Mouse (Mus musculus): ENCODE data around the gene Nkain2.
"Not testable (repeated sequence)": the region's sequence is repeated elsewhere in the genome, so short reads cannot be mapped to it uniquely, and the experiment has no call there.

The Nkain2 gene

DNA sequence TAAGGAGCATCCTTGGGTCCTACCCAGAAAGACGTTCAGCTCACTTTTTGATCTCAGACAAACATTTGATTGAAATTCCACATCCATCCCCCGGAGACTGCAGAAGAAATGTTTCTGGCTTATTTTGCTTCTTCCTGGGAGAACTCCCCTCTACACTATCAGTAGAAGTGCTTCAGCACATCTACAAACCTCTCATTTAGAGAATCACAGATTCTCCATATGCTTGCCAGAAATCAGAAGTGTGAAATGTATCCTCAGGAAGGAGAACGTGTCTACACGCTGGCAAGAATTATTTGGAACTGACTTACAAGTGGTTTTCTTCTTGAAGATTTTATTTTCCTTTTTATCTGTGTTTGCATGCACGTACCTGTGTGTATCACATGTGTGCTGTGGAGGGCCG lies 829.9 kb downstream of the Nkain2 start:
- peak; percentile 96 for ATAC-seq (ENCODE audit: low TSS enrichment)

DNA sequence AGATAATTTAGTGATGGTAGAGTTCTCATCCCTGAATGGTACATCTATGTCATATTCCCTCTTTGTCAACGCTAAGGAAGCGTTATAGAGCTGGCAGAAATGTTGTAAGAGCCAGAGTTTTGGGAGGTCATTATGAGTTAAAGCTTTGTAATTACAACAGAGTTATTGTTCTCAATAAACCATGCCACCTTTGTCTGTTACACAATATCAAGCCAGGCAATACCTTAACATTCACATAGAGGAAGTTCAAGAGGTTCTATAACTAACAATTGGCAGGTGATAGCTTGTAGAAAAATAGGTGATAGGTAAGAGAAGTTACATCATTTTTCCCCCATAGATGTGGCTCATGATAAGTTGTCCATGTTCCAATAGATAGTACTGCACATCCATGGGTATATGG lies 832.0 kb downstream of the Nkain2 start:
- ATAC-seq (ENCODE audit: low TSS enrichment): no peak

GRCm38 (mm10) chr10:32052546-32053295 lies 837.5 kb downstream of the Nkain2 start:
- peak; percentile 92 for ATAC-seq (ENCODE audit: low TSS enrichment)

- peak; percentile 51 for ATAC-seq (ENCODE audit: low TSS enrichment)
Measured at GRCm38 (mm10) chr10:32052045-32052444, 838.2 kb downstream of the Nkain2 start.

GRCm38 (mm10) chr10:32029996-32030395 lies 860.3 kb downstream of the Nkain2 start:
- ATAC-seq (ENCODE audit: low TSS enrichment): peak; percentile 60

DNA sequence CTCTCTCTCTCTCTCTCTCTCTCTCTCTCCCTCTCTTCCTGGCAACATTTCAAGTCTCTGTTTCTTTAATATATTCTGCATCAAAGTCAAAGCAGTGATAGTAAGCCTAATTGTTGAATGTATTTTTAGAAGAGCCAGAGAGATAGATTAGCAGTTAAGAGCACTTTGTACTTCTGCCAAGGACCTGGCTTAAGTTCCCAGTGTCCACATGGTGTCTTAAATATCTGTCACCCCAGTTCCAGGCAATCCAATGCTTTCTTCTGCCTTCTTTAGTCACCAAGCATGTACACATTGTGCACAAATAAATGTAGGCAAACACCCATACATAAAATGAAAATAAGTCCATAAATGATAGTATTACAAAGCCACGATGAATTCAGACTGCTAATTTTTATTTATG lies 871.9 kb downstream of the Nkain2 start:
- no peak for ATAC-seq (ENCODE audit: low TSS enrichment)

- ATAC-seq (ENCODE audit: low TSS enrichment): no peak
Measured at GRCm38 (mm10) chr10:32001216-32001753, 889.0 kb downstream of the Nkain2 start.

DNA sequence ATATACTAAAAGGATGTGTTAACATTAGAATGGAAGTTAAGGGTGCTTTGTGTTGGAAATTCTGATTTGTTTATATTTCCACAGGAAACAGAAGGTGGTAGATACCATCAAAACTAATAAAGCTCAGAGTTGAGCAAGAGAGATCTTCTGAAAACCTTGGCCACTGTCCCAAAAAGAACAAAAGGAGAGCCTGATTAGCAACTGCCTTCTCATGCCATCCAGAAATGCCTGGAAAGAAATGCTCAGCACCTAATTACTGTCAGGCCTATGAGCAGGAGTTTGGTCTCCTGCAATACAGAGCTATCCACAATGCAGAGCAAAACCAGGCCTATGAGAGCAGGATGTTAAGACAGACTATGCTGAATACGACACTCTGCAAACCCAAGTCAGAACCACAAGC lies 897.1 kb downstream of the Nkain2 start:
- no peak for ATAC-seq (ENCODE audit: low TSS enrichment)

DNA sequence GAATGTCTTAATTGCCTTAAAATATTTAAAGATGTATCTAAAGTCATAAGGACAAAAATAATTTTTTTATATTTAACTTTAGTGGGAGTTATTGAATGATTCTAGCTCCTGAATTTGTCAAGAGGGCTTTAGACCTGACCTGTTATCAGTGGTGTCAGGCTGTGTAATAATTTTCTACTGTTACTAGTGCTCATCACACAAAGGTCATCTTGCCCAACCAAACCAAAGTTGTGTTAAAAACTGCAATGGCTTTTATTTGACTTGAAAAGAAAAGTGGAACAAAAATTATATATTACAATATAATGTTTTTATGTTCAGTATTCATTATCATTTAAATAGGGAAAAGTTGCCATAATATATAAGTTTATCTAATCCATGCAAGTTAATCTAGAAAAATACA lies 911.9 kb downstream of the Nkain2 start:
- ATAC-seq (ENCODE audit: low TSS enrichment): no peak

- ATAC-seq (ENCODE audit: low TSS enrichment): no peak
Measured at GRCm38 (mm10) chr10:31947178-31947726, 943.0 kb downstream of the Nkain2 start.

DNA sequence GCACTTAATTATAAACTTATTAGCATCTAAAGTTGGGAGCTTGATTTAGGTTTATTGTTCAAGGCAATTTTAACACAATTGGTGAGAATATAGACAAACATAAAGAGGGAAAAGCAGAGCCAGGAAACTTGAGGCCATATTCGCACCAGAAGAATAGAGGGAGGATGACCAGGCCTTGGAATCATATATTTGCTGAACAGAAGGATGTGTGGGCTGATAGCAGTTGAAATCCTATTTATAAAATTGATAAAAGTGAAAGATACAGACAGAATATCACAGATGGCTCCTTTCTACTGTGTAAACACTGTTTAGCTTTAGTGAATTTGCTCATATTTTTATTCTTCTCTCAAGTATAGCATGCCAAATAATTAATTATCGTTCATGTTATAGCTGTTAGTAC lies 958.3 kb downstream of the Nkain2 start:
- ATAC-seq (ENCODE audit: low TSS enrichment): peak; percentile 46

- peak; percentile 71 for ATAC-seq (ENCODE audit: low TSS enrichment)
Measured at GRCm38 (mm10) chr10:31927657-31928056, 962.6 kb downstream of the Nkain2 start.

- not testable (repeated sequence) for ATAC-seq (ENCODE audit: low TSS enrichment)
Measured at GRCm38 (mm10) chr10:31920901-31921300, 969.4 kb downstream of the Nkain2 start.

DNA sequence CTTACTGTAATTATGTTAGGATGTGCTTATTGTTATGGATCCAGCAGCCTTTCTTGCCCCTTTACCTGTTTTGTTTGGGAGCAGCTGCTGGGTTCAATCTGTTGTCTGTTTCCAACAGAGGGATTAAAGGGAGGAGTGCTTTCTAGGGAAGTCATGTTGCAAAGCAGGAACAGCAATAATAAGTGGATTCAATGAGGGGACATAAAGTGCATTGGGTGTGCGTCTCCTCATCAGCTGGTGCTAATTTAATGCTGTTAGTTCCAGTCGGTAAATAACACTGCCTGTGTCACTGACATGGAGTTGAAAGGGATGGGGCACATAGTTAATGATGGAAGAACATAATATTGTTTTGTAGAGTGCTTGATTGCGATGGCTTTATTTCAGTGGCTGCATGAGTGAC lies 982.8 kb downstream of the Nkain2 start:
- no peak for ATAC-seq (ENCODE audit: low TSS enrichment)

- ATAC-seq (ENCODE audit: low TSS enrichment): no peak
Measured at GRCm38 (mm10) chr10:31899501-31899900, 990.8 kb downstream of the Nkain2 start.

DNA sequence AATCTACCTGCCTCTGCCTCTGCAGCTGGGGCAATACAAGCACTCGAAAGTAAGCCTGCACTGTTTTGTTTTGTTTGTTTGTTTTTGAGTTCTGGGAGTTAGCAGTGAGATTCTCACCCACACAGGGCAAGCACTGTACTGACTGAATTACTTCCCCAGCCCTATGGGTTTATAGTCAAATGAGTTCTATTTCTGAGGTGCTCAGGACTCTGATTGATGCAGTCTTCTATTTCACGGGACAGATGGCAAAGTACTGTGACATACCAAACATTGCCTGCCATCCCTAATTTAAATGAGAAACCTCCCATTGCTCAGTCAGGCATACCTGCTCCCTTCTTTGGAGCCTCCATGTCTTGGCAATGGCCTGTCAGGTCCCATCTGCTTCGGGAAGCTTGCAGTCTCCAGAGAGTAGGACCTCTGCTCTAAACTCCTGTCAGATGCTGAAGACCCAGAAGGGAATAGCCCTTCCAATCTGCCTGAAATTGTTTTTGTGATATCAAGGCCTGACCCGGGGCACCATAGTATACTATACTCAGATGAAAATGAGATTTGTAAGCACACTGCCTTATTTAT lies 1016.9 kb downstream of the Nkain2 start:
- no peak for ATAC-seq (ENCODE audit: low TSS enrichment)

GRCm38 (mm10) chr10:31868275-31868674 lies 1022.0 kb downstream of the Nkain2 start:
- ATAC-seq (ENCODE audit: low TSS enrichment): no peak

DNA sequence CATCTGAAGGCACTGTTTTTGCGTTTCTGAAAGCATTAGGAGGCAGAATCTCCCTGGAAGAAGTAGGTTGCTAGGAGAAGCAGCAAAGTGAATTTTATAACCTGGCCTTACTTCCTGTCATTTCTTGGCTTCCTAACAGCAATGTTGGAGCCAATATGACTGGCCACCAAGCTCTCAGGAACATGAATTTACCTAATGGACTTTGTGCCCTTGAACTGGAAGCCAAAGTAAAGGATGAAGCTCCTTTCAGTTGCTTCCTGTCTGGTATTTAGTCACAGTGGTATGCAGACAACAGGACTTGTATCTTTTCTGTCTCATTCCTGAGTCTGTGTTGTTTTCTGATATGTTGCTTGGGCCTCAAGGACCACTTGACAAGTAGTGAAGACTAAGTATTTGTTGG lies 1063.2 kb downstream of the Nkain2 start:
- no peak for ATAC-seq (ENCODE audit: low TSS enrichment)

GRCm38 (mm10) chr10:31812543-31812942 lies 1077.7 kb downstream of the Nkain2 start:
- 0 out of 2 replicates have a peak, but pooled peaks have one; percentile 31 for ATAC-seq (ENCODE audit: low TSS enrichment)

DNA sequence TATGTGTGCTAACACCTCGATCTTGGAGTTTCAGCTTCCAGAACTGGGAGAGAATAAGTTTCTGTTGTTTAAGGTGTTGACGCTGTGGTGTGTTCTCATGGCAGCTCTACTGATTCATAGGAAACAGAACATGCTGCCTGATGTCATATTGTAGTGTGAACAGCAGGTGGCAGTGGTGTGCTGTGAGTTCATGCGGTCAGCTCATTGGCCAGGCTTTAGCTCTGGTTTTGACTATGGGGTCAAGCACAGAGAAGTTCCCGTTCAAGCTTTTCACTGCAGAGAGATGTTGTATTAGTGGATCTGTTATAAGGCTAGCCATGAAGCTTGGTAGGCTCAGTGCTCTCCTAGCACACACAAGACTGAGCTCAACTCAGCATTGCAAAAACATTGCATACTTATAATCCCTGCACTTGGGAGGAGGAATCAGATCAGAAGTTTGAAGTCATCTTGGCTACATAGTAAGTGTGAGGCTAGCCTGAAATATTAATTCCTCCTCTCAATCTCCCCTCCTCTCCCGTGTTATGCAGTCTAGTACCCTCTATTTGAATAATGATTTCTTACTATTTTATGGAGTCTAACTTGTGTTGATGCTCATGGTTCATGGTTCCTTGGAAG lies 1147.7 kb downstream of the Nkain2 start:
- peak; percentile 91 for ATAC-seq (ENCODE audit: low TSS enrichment)

DNA sequence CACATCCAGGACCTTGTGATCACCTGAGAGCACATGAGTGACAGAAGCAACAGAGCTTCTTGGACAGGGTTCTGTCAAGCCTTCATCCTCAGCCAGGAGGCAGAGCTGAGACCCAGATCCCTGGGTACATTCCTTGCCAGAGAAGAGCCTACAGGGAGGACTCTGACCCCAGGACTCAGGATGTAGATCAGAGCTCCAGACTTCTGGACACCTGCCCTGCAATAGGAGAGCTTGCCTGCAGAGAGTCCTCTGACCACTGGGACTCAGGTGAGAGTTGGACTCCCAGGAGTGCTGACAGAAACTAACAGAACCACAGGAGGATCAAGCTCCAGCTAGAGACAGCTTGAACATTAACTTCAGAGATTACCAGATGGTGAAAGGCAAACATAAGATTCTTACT lies 1162.2 kb downstream of the Nkain2 start:
- no peak for ATAC-seq (ENCODE audit: low TSS enrichment)

- ATAC-seq (ENCODE audit: low TSS enrichment): no peak
Measured at GRCm38 (mm10) chr10:31647270-31647669, 1243.0 kb downstream of the Nkain2 start.

DNA sequence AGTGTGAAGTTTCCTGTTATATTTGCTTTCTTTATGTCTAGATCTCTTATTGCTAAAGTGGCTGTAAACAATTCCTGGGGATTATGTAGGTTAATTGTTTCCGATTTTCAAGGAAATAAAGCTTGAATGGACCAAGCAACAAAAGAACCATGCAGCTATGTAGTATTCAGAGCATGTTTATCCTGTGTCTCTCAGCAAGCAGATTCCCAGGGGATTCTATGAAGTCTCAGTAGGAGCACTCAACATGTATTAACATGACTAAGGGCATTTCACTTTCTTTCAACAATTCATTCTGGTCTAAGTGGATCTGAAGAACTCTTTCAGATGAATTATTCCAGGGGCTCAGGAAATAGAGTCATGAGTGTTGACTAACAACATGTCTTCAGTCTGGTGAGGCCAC lies 1244.2 kb downstream of the Nkain2 start:
- no peak for ATAC-seq (ENCODE audit: low TSS enrichment)
